Mouse (Mus musculus): ENCODE measurements at regions not wholly inside any gene's neighbourhood (a gene's known extent, or its start where the extent isn't known, plus 50 kb on each side); places are given as distances from the start of the nearest gene placed in this dataset.

GRCm38 (mm10) chr8:112219656-112220055, 204.8 kb upstream of the Gm6793 start:
- DNase-seq = no peak
- intact Hi-C loops (cut with DNase I) = no loop called here

GRCm38 (mm10) chr8:112212170-112212569, 197.3 kb upstream of the Gm6793 start:
- intact Hi-C loops (cut with DNase I) = no loop called here
- no peak for DNase-seq

- intact Hi-C loops (cut with DNase I) = no loop called here
Measured at GRCm38 (mm10) chr8:112196423-112196822, 181.6 kb upstream of the Gm6793 start.

GRCm38 (mm10) chr8:112195880-112196279, 181.0 kb upstream of the Gm6793 start:
- no peak for DNase-seq
- intact Hi-C loops (cut with DNase I) = no loop called here

More at GRCm38 (mm10) chr8:112196423-112196822, 181.6 kb upstream of the Gm6793 start:
- DNase-seq = no peak

GRCm38 (mm10) chr8:112191846-112192245, 177.0 kb upstream of the Gm6793 start:
- intact Hi-C loops (cut with DNase I) = no loop called here

DNA sequence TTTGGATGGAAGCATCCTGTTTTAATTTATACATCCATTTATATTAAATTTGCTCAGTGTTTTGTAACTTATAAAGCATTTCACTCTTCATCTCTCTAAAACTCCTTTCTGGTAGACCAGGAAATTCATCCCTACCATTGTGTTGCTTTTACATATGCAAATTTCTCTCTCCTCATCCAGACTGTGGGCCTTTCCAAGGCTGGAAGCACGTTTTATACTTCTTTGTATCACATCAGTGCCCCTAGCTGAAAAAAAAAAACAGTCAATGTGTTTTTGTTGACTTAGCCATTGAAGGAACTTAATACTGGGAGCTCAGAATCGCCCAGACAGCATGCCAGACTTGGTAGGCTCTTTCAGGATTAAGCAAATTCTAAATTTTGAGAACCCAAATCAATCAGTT, 174.9 kb upstream of the Gm6793 start:
- no peak for DNase-seq
- intact Hi-C loops (cut with DNase I) = no loop called here

More at GRCm38 (mm10) chr8:112191846-112192245, 177.0 kb upstream of the Gm6793 start:
- no peak for DNase-seq

- intact Hi-C loops (cut with DNase I) = no loop called here
Measured at GRCm38 (mm10) chr8:112170184-112170583, 155.3 kb upstream of the Gm6793 start.

GRCm38 (mm10) chr8:112156656-112157055, 141.8 kb upstream of the Gm6793 start:
- intact Hi-C loops (cut with DNase I) = no loop called here
- DNase-seq = no peak

More at GRCm38 (mm10) chr8:112170184-112170583, 155.3 kb upstream of the Gm6793 start:
- DNase-seq = no peak

- intact Hi-C loops (cut with DNase I) = no loop called here
- no peak for DNase-seq
Measured at GRCm38 (mm10) chr8:112138924-112139323, 124.1 kb upstream of the Gm6793 start.

GRCm38 (mm10) chr8:112130196-112130595, 115.4 kb upstream of the Gm6793 start:
- no peak for DNase-seq
- intact Hi-C loops (cut with DNase I) = no loop called here

GRCm38 (mm10) chr8:112128833-112129518, 114.1 kb upstream of the Gm6793 start:
- DNase-seq = peak; percentile 46 to 67
- intact Hi-C loops (cut with DNase I) = no loop called here

GRCm38 (mm10) chr8:112111950-112112349, 97.1 kb upstream of the Gm6793 start:
- intact Hi-C loops (cut with DNase I) = no loop called here
- peak in 1 of 2 experiments; percentile 6 for DNase-seq

DNA sequence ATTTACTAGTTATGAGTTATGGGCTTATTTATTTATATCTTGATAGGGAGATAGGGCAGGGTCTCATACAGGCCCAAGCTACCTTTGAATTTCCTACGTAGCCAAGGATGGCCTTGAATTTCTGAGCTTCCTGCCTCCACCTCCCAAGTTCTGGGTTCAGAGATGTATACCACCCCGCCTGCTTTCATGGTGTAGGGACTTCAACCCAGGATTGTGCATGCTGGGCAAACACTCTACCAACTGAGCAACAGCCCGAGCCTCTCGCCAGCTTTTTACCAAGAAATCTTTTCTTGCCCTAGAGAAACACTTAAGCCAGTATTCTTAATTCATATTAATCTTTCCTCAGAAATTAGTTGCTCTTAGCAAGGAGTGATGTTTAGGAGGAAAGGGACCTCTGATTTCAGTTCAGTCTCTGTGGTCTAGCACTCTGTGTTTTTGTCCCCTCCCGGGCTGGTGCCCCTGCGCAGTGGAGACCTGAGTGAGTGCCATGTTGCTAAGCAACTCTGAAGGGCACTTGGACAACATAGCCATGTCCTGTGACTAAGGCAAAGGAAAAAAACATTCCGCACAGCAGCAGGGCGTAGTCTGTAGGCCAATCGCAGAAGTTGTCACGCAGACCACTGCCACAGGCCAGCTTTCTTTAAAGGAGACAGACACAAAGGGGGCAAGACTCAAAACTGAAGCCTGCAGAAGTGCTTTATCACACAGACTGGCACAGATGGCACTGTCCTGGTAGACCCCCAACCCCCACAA, 83.2 kb upstream of the Gm6793 start:
- peak; percentile 39 to 63 for DNase-seq
- intact Hi-C loops (cut with DNase I) = no loop called here

GRCm38 (mm10) chr8:112094881-112095280, 80.0 kb upstream of the Gm6793 start:
- intact Hi-C loops (cut with DNase I) = no loop called here
- DNase-seq = no peak

- intact Hi-C loops (cut with DNase I) = no loop called here
- DNase-seq = peak in 1 of 2 experiments; percentile 5
Measured at GRCm38 (mm10) chr8:112093554-112093953, 78.7 kb upstream of the Gm6793 start.

GRCm38 (mm10) chr8:112092831-112093230, 78.0 kb upstream of the Gm6793 start:
- no peak for DNase-seq
- intact Hi-C loops (cut with DNase I) = no loop called here

GRCm38 (mm10) chr8:112078621-112079020, 63.8 kb upstream of the Gm6793 start:
- intact Hi-C loops (cut with DNase I) = no loop called here
- DNase-seq = no peak

DNA sequence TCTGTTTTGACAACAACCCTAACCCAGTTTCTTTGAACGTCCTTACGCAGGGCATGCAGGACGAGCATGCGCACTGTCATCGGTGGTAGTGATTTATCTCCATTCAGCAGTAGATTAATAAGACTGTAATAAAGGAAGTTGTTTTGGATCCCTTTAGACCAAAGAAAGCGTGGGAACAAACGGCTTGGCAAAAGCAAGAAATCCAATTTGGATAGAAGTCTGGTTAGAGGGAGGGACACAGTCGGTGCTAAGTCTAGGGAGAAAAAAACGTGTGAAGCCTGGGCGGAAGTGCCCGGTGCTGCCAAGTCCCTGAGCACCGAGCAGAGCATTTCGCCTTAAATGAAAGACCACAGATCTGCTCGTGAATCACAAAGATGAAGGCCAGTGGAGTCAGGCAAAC, 57.4 kb upstream of the Gm6793 start:
- no peak for DNase-seq
- intact Hi-C loops (cut with DNase I) = no loop called here

DNA sequence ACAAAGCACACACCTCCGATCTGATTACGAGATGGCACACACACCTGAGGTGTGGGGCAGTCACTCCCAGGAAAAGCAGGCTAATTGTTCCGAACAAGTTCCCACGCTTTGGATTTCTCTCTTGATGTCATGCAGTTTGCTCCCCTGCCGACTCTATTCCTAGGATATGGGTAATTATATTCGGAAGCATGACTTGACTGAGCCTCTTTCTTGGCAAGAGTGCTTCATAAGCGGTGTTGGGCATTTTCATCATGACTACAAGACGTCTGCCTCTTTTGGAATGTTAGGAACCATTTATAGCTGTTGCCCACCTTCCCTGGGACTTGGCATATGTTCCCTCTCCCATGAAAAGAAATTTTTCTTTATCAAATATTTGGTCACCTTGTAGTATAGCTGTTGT, 55.4 kb upstream of the Gm6793 start:
- intact Hi-C loops (cut with DNase I) = no loop called here
- no peak for DNase-seq
